16 mouse cellular contexts compared by ENCODE assay signal in the genomic region with DNA sequence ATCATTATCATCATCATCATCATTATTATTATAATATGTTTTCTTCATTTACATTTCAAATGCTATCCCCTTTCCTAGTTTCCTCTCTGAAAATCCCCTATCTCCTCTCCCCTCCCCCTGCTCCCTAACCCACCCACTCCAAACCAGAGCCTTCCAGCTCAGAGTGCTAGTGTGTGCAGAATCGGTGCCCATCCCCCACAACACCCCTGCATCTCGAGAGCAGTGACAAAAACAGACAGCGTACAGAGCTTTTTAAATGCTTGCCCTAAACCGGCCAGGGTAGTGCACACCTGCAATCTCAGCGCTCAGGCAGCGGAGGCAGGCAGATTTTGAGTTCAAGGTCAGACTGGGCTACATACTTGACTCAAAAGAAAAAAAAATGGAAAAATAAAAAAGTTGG. TPM values are rescaled to one million over a fixed set of nuclear protein-coding genes. Genes with fewer than 3 reads are reported as not detected.
DNase-seq lines count a peak whose midpoint lies in the region; ATAC-seq lines count a peak whose summit lies in the region.
"Had no signal": no experiment of that assay in that cellular context is flagged by ENCODE, and none has a peak within 500 bp of the region (broad histone marks: within the 10 kb centered on the region; RNA-seq: fewer than 3 reads in every experiment).

No protein-coding gene starts in this region.

- H3K4me2 ChIP-seq in forebrain, embryonic 11.5 days (ENCODE audit: low read depth, low read length, severe bottlenecking) = no peak overlapping the region
- no peak overlapping the region for H3K4me2 ChIP-seq in limb, embryonic 11.5 days (ENCODE audit: low read depth, severe bottlenecking)
- no peak overlapping the region for H3K4me2 ChIP-seq in forebrain, embryonic 15.5 days (replicated peaks)
- H3K4me2 ChIP-seq in hindbrain, embryonic 16.5 days (ENCODE audit: low read length) = no peak overlapping the region
- no peak overlapping the region for H3K4me2 ChIP-seq in kidney, embryonic 14.5 days (replicated peaks; ENCODE audit: low read depth, low read length)

- no peaks in the 10 kb centered on the region for H3K27me3 ChIP-seq in forebrain, embryonic 11.5 days (ENCODE audit: control insufficient read depth, insufficient read depth, low read length)
- no peaks in the 10 kb centered on the region for H3K27me3 ChIP-seq in forebrain, embryonic 10.5 days (ENCODE audit: poor library complexity, severe bottlenecking)
- H3K27me3 ChIP-seq in limb, embryonic 11.5 days (ENCODE audit: control insufficient read depth, insufficient read depth, low read length) = no peaks in the 10 kb centered on the region
- H3K27me3 ChIP-seq in limb, embryonic 10.5 days (ENCODE audit: low read depth, poor library complexity, severe bottlenecking) = no peaks in the 10 kb centered on the region
- no peaks in the 10 kb centered on the region for H3K27me3 ChIP-seq in forebrain, embryonic 15.5 days
- no peaks in the 10 kb centered on the region for H3K27me3 ChIP-seq in hindbrain, embryonic 16.5 days (replicated peaks; ENCODE audit: control insufficient read depth, insufficient read depth, low read length)
- no peaks in the 10 kb centered on the region for H3K27me3 ChIP-seq in kidney, embryonic 14.5 days (ENCODE audit: control insufficient read depth, insufficient read depth, low read length)

- DNase-seq in forebrain, embryonic 11.5 days (ENCODE audit: low spot score) = peak; percentile 51
- DNase-seq in forebrain, embryonic 10.5 days (ENCODE audit: extremely low spot score, low spot score) = no peak
- peak; percentile 37 for DNase-seq in limb, embryonic 11.5 days (ENCODE audit: low spot score)
- DNase-seq in limb, embryonic 10.5 days (ENCODE audit: low spot score) = no peak
- peak; percentile 85 for DNase-seq in ES-CJ7 (ENCODE audit: low read depth, low spot score)
- DNase-seq: adrenal gland, postnatal 36 days; heart, postnatal 4 days; kidney, postnatal 14 days; liver, postnatal 0 days; thymus, postnatal 25 days had no signal

- WGBS in forebrain, embryonic 11.5 days = 40% methylated on average over 6 of the region's 6 CpGs
- 35% methylated on average over 6 of the region's 6 CpGs for WGBS in forebrain, embryonic 10.5 days
- 24% methylated on average over 6 of the region's 6 CpGs for WGBS in limb, embryonic 11.5 days
- WGBS in limb, embryonic 10.5 days = 33% methylated on average over 6 of the region's 6 CpGs
- WGBS in forebrain, embryonic 15.5 days = 32% methylated on average over 6 of the region's 6 CpGs
- WGBS in hindbrain, embryonic 16.5 days = 48% methylated on average over 6 of the region's 6 CpGs
- 42% methylated on average over 6 of the region's 6 CpGs for WGBS in kidney, embryonic 14.5 days

- H3K9ac ChIP-seq in forebrain, embryonic 11.5 days (ENCODE audit: low read length) = no peak overlapping the region
- no peak overlapping the region for H3K9ac ChIP-seq in limb, embryonic 11.5 days (ENCODE audit: low read length)
- no peak overlapping the region for H3K9ac ChIP-seq in forebrain, embryonic 15.5 days (replicated peaks)
- no peak overlapping the region for H3K9ac ChIP-seq in hindbrain, embryonic 16.5 days (ENCODE audit: low read depth, low read length)
- no peak overlapping the region for H3K9ac ChIP-seq in kidney, embryonic 14.5 days (ENCODE audit: low read depth, low read length)
- H3K9ac ChIP-seq: liver, postnatal 0 days had no signal

- no peaks in the 10 kb centered on the region for H3K36me3 ChIP-seq in forebrain, embryonic 11.5 days (ENCODE audit: control insufficient read depth, insufficient read depth, low read length)
- no peaks in the 10 kb centered on the region for H3K36me3 ChIP-seq in forebrain, embryonic 10.5 days (replicated peaks)
- H3K36me3 ChIP-seq in limb, embryonic 11.5 days (ENCODE audit: control insufficient read depth, insufficient read depth, low read length) = no peaks in the 10 kb centered on the region
- no peaks in the 10 kb centered on the region for H3K36me3 ChIP-seq in limb, embryonic 10.5 days
- no peaks in the 10 kb centered on the region for H3K36me3 ChIP-seq in forebrain, embryonic 15.5 days
- H3K36me3 ChIP-seq in hindbrain, embryonic 16.5 days (ENCODE audit: control insufficient read depth, insufficient read depth, low read length) = no peaks in the 10 kb centered on the region
- H3K36me3 ChIP-seq in kidney, embryonic 14.5 days (ENCODE audit: control insufficient read depth, insufficient read depth, low read length) = no peaks in the 10 kb centered on the region
- H3K36me3 ChIP-seq: heart, embryonic 10.5 days had no signal

- no peak overlapping the region for H3K4me3 ChIP-seq in forebrain, embryonic 11.5 days (ENCODE audit: low read depth, low read length)
- H3K4me3 ChIP-seq in forebrain, embryonic 10.5 days = no peak overlapping the region
- no peak overlapping the region for H3K4me3 ChIP-seq in limb, embryonic 11.5 days (ENCODE audit: low read depth, low read length)
- no peak overlapping the region for H3K4me3 ChIP-seq in limb, embryonic 10.5 days
- no peak overlapping the region for H3K4me3 ChIP-seq in forebrain, embryonic 15.5 days
- no peak overlapping the region for H3K4me3 ChIP-seq in hindbrain, embryonic 16.5 days (ENCODE audit: low read length)
- no peak overlapping the region for H3K4me3 ChIP-seq in kidney, embryonic 14.5 days (ENCODE audit: low read length)
- H3K4me3 ChIP-seq: heart, embryonic 10.5 days had no signal

- no peaks in the 10 kb centered on the region for H3K4me1 ChIP-seq in forebrain, embryonic 11.5 days (replicated peaks; ENCODE audit: control insufficient read depth, insufficient read depth, low read length)
- H3K4me1 ChIP-seq in forebrain, embryonic 10.5 days = peaks cover 10% of the 10 kb centered on the region
- no peaks in the 10 kb centered on the region for H3K4me1 ChIP-seq in limb, embryonic 11.5 days (ENCODE audit: control insufficient read depth, insufficient read depth, low read length)
- H3K4me1 ChIP-seq in limb, embryonic 10.5 days = peaks cover 11% of the 10 kb centered on the region
- no peaks in the 10 kb centered on the region for H3K4me1 ChIP-seq in forebrain, embryonic 15.5 days
- H3K4me1 ChIP-seq in hindbrain, embryonic 16.5 days (ENCODE audit: control insufficient read depth, insufficient read depth, low read depth, low read length) = no peaks in the 10 kb centered on the region
- 0 out of 2 replicates have a peak, but pooled peaks cover 3% of the 10 kb centered on the region for H3K4me1 ChIP-seq in kidney, embryonic 14.5 days (ENCODE audit: control insufficient read depth, insufficient read depth, low read length)

- no peaks in the 10 kb centered on the region for H3K9me3 ChIP-seq in forebrain, embryonic 11.5 days (ENCODE audit: control insufficient read depth, low read length)
- H3K9me3 ChIP-seq in forebrain, embryonic 10.5 days = no peaks in the 10 kb centered on the region
- no peaks in the 10 kb centered on the region for H3K9me3 ChIP-seq in limb, embryonic 11.5 days (ENCODE audit: control insufficient read depth, low read length)
- no peaks in the 10 kb centered on the region for H3K9me3 ChIP-seq in limb, embryonic 10.5 days (replicated peaks)
- no peaks in the 10 kb centered on the region for H3K9me3 ChIP-seq in forebrain, embryonic 15.5 days
- no peaks in the 10 kb centered on the region for H3K9me3 ChIP-seq in hindbrain, embryonic 16.5 days (ENCODE audit: control insufficient read depth, low read length)
- no peaks in the 10 kb centered on the region for H3K9me3 ChIP-seq in kidney, embryonic 14.5 days (ENCODE audit: control insufficient read depth, low read length)
- H3K9me3 ChIP-seq: heart, embryonic 10.5 days had no signal

- H3K27ac ChIP-seq in forebrain, embryonic 11.5 days (ENCODE audit: low read depth, low read length) = no peak overlapping the region
- H3K27ac ChIP-seq in forebrain, embryonic 10.5 days = no peak overlapping the region
- H3K27ac ChIP-seq in limb, embryonic 11.5 days (replicated peaks; ENCODE audit: low read depth, low read length) = no peak overlapping the region
- H3K27ac ChIP-seq in limb, embryonic 10.5 days = no peak overlapping the region
- no peak overlapping the region for H3K27ac ChIP-seq in forebrain, embryonic 15.5 days (replicated peaks)
- H3K27ac ChIP-seq in hindbrain, embryonic 16.5 days (ENCODE audit: low read depth, low read length) = no peak overlapping the region
- no peak overlapping the region for H3K27ac ChIP-seq in kidney, embryonic 14.5 days (ENCODE audit: low read depth, low read length)
- H3K27ac ChIP-seq: macrophage had no signal

- ATAC-seq in forebrain, embryonic 11.5 days (replicated peaks; ENCODE audit: low FRiP score) = 0 out of 2 replicates have a peak, but pooled peaks have one; percentile 51
- ATAC-seq in limb, embryonic 11.5 days (ENCODE audit: insufficient number of reproducible peaks, low FRiP score, low TSS enrichment, low read depth) = peak; percentile 57; the same call in 1 of the 2 replicates
- ATAC-seq in forebrain, embryonic 15.5 days (replicated peaks) = peak; percentile 68; the same call in 1 of the 2 replicates
- ATAC-seq in hindbrain, embryonic 16.5 days = no peak
- no peak for ATAC-seq in kidney, embryonic 14.5 days (ENCODE audit: low FRiP score, low TSS enrichment)
- ATAC-seq: activated CD4-positive, CD25-positive, alpha-beta regulatory T cell, adult 4 months; liver, postnatal 0 days had no signal

RNA-seq across cellular contexts. Expression of a gene that starts 22.3 kb away (rescaled TPM):
- polyA plus RNA-seq in forebrain, embryonic 11.5 days (2014; fragmentation: Nextera tagmentation; extraction: Ambion mirVana) = 2.0 and 2.3 TPM in 2 replicates
- 2.8 and 2.9 TPM in 2 replicates for polyA plus RNA-seq in forebrain, embryonic 10.5 days (2016; fragmentation: Nextera tagmentation; extraction: Ambion mirVana)
- polyA plus RNA-seq in limb, embryonic 11.5 days (2014; fragmentation: Nextera tagmentation; extraction: Ambion mirVana) = 2.6 and 3.5 TPM in 2 replicates
- 2.5 TPM in 2 replicates for polyA plus RNA-seq in limb, embryonic 10.5 days (2016; fragmentation: Nextera tagmentation; extraction: Ambion mirVana)
- 2.9 and 3.9 TPM in 2 replicates for polyA plus RNA-seq in forebrain, embryonic 15.5 days (2015; fragmentation: Nextera tagmentation; extraction: Ambion mirVana)
- polyA plus RNA-seq in hindbrain, embryonic 16.5 days (2015; fragmentation: Nextera tagmentation; extraction: Ambion mirVana) = 31.3 and 40.1 TPM in 2 replicates
- polyA plus RNA-seq in kidney, embryonic 14.5 days (2014; fragmentation: Nextera tagmentation; extraction: Ambion mirVana) = 7.2 and 9.1 TPM in 2 replicates
- polyA plus RNA-seq: activated CD4-positive, CD25-positive, alpha-beta regulatory T cell, adult 4 months; macrophage had no signal

Comparison
In these comparisons a context has a peak if more than half of its experiments do, and no peak if none do; other contexts are left out.
1. DNase-seq: peak in forebrain, embryonic 11.5 days (single experiment), limb, embryonic 11.5 days (single experiment) and ES-CJ7 (single experiment); none in forebrain, embryonic 10.5 days (single experiment) and limb, embryonic 10.5 days (single experiment).
2. ATAC-seq: peak in forebrain, embryonic 11.5 days (single experiment), limb, embryonic 11.5 days (single experiment) and forebrain, embryonic 15.5 days (single experiment); none in hindbrain, embryonic 16.5 days (single experiment) and kidney, embryonic 14.5 days (single experiment).